Mouse (Mus musculus): ENCODE results near the gene Fstl5.
"Not testable (repeated sequence)": the region's sequence is repeated elsewhere in the genome, so short reads cannot be mapped to it uniquely, and the experiment has no call there.

Gene Fstl5

DNA sequence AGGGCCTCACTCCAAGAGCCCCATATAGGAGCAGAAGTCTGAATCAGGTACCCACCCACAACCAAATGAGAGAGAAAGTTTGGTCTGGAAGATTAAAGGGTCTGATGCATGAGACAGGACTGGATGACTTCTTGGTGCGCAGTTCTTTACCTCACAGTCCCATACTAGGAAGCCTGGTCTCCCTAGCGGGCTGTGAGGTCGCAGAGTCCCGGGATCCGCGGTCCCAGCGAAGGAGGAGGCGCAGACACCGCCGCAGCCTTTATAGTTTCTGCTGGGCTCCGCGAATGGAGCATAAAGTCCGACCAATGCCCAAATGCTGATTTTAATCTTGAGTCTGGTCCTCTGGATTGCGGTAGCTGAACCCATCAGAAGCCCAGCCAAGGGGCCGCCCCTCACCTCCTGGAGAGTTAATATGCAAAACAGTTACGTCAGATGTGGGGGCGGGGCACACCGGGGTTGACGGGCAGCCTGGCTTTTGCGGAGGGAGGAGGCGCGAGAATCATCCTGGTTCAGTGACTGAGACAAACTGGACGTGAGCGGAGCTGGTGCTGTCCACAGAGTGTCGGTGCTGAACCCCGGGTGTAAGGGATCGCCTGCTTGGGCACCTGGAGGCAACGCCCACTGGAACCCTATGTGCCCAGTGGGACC lies at the start of gene Fstl5:
Gene Fstl5, plus strand, starts transcription at position 211 of the 648 bp plus-strand sequence.
- DNase-seq (ENCODE audit: low read depth, low spot score): peak; percentile 84

DNA sequence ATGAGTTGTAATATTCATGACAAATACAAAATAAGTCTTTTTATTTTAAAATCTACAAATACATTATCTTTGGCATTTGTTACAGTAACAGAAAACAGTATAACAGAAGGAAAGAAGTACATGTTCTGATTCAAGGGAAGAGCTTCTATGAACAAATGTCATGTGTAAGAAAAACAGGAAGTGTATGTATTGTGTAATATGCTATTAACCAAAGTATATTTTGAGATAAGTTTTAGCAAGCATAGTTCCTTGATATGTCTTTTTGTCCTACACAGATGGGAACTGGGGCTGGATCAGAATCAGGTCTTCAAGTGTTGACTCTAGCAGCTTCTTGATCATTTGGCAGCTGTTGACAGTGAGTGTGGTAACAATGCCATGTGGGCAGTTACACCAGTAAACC lies 48.5 kb upstream of the Fstl5 start:
- no peak for DNase-seq (ENCODE audit: low read depth, low spot score)

DNA sequence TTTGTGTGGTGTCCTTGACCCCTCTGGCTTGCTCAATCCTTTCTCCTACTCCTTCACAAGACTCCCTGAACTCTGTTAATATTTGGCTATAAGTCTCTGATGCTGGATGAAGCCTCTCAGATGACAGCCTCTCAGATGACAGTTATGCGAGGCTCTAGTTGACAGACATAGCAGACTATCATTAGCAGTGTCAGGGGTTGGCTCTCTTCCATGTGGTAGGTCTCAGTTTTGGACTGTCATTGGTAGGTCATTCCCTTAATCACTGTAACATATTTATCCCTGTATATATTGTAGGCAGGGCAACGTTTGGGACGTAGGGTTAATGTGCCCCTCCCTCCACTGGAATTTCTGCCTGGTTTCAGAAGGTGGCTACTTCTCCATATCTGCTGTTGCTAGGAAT lies 22.9 kb upstream of the Fstl5 start:
- no peak for DNase-seq (ENCODE audit: low read depth, low spot score)

DNA sequence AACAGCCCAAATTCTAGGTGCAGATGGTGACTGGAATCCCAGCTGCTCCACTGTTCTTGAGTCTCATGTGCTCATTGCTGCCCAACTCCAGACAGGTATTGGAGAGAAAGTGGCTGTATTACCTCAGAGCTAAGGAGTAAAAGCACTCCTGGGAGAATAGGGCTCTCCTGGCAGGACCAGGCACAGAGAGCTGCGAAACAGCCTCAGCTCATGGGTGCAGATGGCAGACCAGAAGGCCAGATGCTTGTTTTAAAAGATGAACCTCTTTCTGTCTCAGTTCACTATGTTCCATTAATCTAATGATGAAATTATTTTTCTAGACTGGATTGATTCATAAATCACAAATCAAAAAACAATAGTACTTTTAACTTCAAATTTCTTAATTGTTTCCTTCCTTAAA lies 12.1 kb upstream of the Fstl5 start:
- no peak for DNase-seq (ENCODE audit: low read depth, low spot score)

DNA sequence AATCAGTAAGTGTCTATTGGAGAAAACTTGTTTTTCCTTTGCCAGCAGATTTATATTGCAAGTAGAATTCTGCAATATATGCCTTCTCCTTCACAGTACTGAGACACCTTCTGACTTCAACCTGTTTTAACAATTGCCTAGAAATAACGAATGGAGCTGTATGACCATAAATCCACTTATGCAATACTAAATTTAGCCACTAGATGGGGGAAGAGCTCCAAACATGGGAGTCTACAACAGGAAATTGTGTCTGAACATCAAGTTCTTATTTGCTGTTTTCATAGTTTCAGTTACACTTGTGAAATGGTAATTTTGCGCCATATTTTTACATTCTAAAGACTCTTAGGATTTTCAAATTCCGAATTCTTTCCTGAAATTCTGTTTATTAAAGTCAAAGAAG lies 6.2 kb upstream of the Fstl5 start:
- DNase-seq (ENCODE audit: low read depth, low spot score): no peak

DNA sequence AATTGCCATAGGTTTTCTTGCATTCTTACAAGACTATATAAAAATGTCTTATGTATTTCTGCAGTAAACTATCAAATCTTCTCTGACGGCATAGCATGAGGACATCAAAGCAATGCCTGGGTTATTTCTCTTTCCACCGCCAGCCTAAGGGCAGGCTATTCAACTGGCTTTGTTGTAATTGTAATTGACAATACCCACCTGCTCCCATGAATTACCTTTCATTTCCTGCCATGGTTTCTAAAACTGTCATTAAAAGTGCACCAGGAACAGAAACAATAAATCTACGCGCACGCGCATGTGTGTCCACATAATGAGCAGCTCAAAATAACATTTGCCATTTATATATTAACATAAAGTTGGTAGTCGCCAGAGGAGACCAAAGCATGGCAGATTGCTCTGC lies 1.2 kb upstream of the Fstl5 start:
- no peak for DNase-seq (ENCODE audit: low read depth, low spot score)

DNA sequence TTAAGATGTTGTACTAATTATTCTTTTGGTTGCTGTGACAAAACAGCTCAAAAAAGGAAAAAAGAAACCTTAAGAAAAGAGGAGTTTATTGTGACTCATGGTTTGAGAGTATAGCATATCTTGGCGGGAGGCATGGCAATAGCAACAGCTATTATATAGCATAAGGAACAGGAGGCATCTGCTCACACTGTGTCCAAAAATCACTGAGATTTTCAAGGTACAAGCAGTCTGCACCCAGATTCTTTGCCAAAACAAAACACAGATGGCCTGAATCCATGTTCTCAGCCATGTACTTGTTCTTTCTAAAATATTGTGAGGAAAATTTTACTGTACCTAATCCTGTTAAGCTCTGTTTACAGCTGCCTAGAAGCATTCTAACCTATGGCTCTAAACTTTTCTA lies 66.4 kb downstream of the Fstl5 start:
- no peak for DNase-seq (ENCODE audit: low read depth, low spot score)

DNA sequence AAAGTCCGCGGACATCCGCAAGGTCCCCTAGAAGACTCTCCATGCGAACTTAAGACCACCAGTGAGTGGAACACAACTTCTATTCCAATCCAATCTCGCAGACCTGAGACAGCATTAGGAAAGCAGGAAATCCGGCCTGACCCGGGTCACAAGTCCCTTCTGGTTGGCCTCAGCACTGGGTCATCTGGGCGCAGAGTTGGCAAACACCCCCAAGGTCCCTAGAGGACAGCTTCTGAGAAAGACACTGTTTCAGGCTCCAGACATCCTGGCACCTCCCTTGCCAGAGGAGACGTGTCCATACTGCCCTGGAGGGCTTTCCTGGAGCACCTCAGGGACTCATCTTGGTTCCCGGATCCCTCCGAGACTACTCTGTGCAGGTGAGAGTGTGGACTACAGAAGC lies 73.8 kb downstream of the Fstl5 start:
- DNase-seq (ENCODE audit: low read depth, low spot score): no peak

DNA sequence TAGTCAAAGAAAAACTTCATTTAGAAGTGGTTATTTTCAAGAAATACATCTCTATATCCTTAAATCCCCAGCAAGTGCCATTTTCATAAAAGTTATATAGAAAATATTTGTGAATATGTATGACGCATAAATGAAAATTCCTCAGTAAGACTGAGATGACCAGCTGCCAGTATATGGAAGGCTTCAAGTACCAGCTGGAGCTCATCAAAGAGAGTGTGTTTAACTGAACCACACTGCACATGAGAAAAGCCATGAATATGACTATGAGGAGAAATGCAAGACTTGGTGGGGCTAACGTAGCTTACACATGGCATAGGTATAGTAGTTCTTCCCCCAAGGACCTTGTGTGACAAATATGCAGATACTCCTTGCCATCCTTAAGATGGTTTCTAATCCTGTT lies 164.8 kb downstream of the Fstl5 start:
- no peak for DNase-seq (ENCODE audit: low read depth, low spot score)

DNA sequence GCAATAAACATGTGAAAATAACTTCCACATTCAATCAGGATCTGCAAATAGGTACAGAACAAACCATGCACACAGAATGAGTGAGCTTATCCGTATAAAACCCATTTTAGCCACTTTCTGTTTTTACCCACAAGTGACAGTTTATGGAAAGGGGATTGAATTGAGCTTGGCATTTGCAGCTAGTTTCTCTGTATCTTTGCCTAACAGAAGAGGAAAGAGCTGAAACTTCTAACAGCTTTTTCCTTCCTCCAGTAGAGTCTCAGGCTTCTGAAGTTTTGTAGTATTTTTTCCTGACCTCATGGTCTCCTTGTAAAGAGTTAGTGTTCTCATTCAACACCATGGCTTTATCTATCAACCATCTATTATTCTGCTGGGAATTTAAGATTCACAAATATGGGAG lies 177.3 kb downstream of the Fstl5 start:
- no peak for DNase-seq (ENCODE audit: low read depth, low spot score)

DNA sequence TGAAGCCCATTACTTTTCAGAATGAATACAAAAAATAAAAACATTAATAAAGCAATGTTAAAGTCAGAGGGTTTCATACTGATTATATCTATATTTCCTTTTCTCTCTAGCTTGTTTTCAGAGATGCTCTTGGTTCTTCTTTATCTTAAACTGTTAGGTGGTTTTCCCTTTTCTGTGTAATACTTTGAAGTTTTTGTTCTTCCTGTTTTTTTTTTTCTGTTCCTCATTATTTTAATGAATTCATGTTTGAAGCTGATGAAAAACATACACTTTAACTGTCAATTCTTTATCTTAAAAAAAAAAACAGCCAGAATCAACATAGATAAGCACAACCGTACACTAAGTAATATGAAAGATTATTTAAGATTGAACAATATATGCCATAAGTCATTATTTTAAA lies 218.9 kb downstream of the Fstl5 start:
- no peak for DNase-seq (ENCODE audit: low read depth, low spot score)

DNA sequence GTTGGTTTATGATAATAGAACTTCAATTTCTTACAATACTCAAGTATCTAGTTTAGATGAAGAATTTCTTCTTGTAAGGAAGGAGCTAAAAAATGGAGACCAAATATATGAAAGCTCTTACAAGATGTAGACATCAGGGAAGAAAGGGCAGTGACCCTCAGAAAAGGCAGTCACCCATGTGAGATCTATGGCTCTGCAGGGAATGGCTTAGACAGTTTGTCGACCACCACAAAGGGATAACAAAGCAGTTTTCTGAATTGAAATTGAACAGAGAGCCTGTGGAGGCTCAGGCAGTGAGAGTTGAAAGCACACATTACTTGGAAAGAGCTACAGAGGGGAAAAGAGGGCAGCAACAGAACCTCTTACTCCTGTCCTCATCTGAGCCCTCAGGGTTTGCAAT lies 220.3 kb downstream of the Fstl5 start:
- no peak for DNase-seq (ENCODE audit: low read depth, low spot score)

DNA sequence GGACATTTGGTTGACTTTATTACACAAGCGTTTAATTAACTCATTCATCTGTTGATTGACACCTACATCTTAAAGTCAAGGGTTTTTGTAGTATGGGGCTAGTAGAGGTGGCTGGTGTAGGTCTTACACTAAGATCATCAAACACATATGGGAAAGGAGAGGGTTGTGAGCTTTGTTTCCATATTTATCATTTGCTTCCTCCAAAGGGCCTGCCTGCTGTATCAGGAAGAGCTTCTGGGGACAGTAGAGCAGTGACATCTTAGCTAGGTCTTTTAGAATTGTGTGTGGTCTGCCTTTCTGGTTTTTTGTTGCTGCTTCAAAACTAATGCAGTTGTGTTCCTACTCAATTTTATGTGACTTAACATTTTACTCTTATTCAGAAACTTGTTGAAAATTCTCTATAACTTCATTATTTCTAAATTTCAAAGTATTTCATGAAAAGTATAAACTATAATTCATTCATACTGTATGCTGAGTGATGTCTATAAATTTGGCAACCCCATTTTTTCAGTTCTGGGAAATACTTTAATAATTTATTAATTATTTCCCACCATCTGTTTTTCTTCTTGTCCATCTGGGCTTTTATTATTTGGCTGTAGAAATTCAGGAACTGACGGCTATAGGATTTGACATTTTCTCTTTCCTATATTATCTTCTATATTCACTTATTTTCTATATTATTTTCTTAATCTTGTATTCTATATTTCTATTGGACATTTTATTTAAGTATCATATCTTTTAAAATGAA lies 227.1 kb downstream of the Fstl5 start:
- DNase-seq (ENCODE audit: low read depth, low spot score): no peak

DNA sequence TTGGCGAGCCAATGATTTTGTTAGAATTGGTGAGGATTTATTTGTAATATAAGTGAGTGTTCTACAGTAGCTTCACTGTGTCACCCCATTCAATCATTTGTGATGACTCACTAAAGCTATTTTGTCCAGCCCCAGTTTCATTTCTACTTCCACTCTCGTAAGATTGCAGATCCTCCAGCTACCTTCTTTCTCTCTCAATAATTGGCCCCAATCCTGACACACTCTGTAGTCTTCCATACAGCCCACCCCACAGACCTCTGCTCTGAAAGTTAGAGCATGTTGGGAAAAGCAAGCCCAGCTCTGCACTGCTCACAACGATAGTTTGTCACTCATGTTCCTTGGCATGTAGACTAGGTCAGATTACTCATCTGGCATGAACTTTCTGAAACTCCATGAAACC lies 242.9 kb downstream of the Fstl5 start:
- no peak for DNase-seq (ENCODE audit: low read depth, low spot score)

DNA sequence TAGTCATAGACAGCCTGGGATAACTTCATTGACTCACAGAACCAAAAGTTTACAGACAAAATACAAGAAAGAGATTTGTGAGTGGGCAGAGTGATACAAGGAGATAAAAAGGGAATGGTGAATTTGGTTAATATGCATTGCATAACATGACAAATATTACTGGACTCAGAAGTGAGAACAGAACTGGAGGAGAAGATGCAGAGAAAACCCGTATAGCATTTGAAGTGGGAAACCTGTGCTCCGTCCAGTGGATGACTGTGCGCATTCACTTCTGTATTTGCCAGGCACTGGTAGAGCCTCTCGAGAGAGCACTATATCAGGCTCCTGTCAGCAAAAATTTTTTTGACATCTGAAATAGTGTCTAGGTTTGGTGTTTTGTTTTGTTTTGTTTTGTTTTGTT lies 245.5 kb downstream of the Fstl5 start:
- no peak for DNase-seq (ENCODE audit: low read depth, low spot score)

DNA sequence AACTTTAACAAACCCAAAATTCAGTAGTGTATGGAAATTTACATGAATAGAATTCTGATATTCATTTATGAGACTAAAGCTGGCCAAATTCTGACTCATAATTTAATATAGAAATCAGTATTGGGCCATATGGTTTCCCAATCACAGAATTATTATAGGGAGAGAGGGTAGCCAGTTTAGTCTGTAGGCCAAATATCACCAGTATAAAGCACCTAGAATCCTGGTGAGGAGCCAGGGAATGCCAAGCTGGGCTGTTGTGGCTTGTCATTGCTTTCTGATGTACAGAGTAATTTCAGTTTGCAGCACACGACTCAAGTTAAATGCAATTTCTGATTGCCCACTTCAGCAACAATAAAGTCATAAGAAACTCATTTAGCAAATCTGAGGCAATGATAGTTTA lies 248.4 kb downstream of the Fstl5 start:
- no peak for DNase-seq (ENCODE audit: low read depth, low spot score)

DNA sequence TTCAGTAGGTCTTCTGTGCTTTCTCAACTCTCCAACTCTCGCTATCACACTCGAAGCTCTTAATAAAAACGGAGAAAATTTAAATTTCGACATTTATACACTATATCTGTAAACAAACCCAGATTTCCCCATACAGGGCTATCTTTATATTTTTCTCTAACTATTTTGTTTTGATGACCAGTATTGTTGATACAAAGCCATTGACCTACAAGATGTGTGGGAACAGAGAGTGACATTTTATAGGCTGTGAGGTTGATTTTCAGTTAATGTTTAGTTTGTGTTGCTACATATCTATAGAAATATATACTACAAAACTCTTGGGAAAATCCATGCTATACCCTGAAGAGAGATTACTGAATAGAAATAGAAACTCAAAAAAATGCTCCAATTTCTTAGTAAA lies 262.9 kb downstream of the Fstl5 start:
- DNase-seq (ENCODE audit: low read depth, low spot score): no peak

DNA sequence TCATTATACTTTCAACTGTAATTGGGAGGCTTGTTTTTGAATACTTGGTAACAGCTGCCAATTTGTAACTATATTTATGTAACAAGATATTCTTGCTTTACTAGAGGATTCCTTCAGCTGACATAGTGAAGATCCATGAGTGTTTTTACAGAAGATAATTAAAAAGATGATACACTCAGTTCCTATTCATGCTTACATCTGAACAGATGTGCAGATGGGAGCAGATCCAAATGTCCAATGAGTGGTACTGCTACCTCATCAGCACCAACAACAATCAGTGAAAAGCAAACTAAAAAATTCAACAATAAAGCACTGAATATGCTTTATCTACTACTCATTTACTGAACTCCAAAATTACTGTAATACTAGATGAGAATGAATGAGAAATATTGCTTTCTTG lies 292.9 kb downstream of the Fstl5 start:
- DNase-seq (ENCODE audit: low read depth, low spot score): no peak

DNA sequence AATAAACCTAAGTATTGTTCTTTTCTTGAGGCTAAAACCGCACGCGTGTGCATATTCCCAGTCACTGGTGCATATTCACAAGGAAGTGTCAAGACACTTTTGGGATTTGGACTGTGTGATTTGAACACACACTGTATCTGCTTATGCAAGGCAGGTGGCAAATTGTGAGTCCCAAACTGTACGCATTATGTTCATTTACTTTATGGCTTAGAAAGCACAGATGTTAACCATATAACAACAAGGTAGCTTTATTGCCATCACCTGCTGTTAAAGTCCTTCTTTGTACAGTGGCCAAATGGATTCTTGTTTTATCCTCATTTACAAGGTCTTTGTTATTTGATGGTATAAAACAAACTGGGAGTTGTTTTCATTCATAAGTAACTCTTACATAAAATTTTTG lies 295.8 kb downstream of the Fstl5 start:
- no peak for DNase-seq (ENCODE audit: low read depth, low spot score)

DNA sequence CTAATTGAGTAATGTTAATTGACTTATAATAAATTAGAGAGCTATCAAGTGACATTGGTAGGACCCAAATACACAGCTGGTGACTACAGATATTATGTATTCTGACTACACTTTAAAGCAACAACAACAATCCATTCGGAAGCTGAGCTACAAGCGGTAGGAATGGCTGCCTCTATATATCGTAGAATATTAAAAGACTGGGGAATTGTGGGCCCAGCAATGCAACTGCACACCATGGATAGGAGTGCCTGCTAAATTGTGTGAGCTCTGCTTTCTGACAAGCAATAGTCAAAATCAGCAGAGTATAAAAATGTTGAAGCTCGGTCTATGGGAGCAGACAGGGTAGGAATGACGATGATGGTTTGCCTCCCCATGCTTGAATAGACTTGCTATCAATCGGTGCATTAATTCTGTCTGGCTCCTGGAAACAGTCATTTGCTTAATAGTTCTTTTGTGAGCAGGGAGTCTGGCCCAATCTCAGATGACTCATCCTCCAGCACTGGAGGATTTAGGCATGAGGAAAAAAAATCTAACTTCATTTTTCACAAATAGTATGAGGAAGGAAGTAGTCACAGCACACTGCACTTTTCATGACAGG lies 354.8 kb downstream of the Fstl5 start:
- DNase-seq (ENCODE audit: low read depth, low spot score): no peak

DNA sequence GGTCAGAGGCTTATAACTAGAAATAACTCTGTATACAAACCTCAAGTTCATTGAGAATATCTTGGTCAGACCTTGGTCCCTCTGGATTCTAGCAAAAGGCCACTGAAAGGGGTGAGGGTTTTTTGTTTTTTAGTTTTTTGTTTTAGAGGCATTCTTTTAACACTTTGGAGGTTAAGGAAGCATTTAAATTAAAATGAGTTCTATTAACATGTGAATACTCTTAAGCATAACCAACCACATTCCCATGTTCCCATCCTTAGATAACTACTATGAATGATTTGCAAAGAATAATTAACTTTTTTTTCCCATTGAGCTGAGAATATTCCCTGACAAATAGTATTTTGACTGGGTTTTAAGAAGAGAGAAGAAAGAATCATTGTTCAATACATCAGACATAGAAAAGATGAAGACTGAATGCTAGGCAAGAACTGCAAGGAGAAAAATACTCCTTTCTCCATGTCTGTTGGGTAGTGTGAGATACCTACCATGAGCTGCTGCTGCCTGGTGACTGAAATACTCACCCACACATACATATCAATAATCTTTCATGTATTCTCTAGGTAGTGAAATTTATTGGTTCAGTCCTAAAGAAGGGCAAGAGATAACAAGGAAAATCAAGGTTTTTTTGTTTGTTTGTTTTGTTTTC lies 393.3 kb downstream of the Fstl5 start:
- no peak for DNase-seq (ENCODE audit: low read depth, low spot score)

DNA sequence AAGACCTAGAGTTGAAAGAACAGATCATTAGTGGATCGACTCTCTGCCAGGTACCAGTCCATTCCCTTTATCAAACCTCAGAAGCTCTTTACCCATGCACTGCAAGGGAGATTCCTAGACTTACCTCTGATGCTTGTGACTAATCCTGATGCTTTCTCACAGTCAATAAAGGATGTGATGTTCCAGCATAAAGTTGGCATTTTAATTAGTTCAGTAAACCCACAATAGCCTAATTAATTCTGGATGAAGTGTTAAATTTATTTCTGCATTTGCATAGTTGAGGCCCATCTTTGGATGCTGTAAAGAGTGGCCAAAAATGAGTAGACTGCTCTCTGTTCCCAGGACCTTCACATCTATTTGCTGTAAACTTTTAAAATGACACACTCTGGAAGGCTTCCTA lies 394.1 kb downstream of the Fstl5 start:
- no peak for DNase-seq (ENCODE audit: low read depth, low spot score)

DNA sequence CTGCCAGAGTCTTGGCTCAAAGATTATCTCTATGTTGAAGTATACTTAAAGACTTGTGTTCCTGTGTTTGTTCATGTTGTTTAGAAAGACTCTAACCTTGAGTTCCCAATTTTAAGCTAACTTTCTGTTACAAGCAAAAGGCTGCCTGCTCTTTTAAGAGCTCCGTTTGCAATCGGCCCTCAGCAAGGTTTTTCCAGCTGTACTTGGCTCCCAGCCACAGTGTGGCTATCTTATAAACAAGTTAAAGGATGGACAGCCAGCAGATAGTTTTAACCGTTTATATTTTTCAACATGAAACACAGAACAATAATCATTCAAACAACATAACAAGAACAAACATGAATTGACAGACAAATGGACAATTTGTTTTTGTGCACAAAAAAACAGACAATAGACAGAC lies 433.8 kb downstream of the Fstl5 start:
- DNase-seq (ENCODE audit: low read depth, low spot score): not testable (repeated sequence)

Measured in WW6 (cell line).